In genomic region chr14:25496116-25496515, GRCm38 (mm10) we compare ENCODE assay signal across 8 mouse cellular contexts. TPM values are rescaled to one million over a fixed set of nuclear protein-coding genes. Genes with fewer than 3 reads are reported as not detected.
DNase-seq lines count a peak whose midpoint lies in the region; ATAC-seq and TF ChIP-seq lines count a peak whose summit lies in the region.

No protein-coding gene starts in this region.

- no peak overlapping the region for H3K27ac ChIP-seq in stomach, postnatal 0 days (replicated peaks)

- no peak for ATAC-seq in stomach, postnatal 0 days (ENCODE audit: low FRiP score, low TSS enrichment)

- H3K27me3 ChIP-seq in stomach, postnatal 0 days (ENCODE audit: control insufficient read depth, insufficient read depth, low read length), result no peaks in the 10 kb centered on the region

- no peak for TF ChIP-seq CTCF in stomach, postnatal 0 days (IDR thresholded peaks at IDR 0.05; ENCODE audit: low read depth)

- H3K4me1 ChIP-seq in stomach, postnatal 0 days (replicated peaks; ENCODE audit: control insufficient read depth, insufficient read depth), result peaks cover 34% of the 10 kb centered on the region

- H3K9ac ChIP-seq in stomach, postnatal 0 days (ENCODE audit: low read length), result no peak overlapping the region

- H3K4me3 ChIP-seq in stomach, postnatal 0 days (ENCODE audit: low read depth, low read length), result no peak overlapping the region

- WGBS in stomach, postnatal 0 days, result 79% methylated on average over 2 of the region's 2 CpGs

- TF ChIP-seq EP300 in stomach, postnatal 0 days (optimal IDR thresholded peaks at IDR 0.05), result no peak

- peak; percentile 58 to 75 for DNase-seq in layer of hippocampus, adult 8-10 months (ENCODE audit: low spot score in 2 of 2)
- DNase-seq in layer of hippocampus, adult 11-12 months (ENCODE audit: low spot score), result no peak
- peak; percentile 78 for DNase-seq in adrenal gland, postnatal 14 days
- DNase-seq in cerebellum, adult 9-10 months, result peak; percentile 90
- DNase-seq in kidney, postnatal 14 days, result peak; percentile 85
- DNase-seq in spleen, postnatal 14 days (ENCODE audit: low spot score in 2 of 2), result no peak
- no peak for DNase-seq in stomach, postnatal 0 days (ENCODE audit: low spot score)
- DNase-seq in spleen, adult 18-20 months, result no peak

- no peaks in the 10 kb centered on the region for H3K36me3 ChIP-seq in stomach, postnatal 0 days (ENCODE audit: control insufficient read depth, insufficient read depth, low read length)

- H3K9me3 ChIP-seq in stomach, postnatal 0 days (ENCODE audit: control insufficient read depth, low read length), result no peaks in the 10 kb centered on the region

- H3K4me2 ChIP-seq in stomach, postnatal 0 days (replicated peaks; ENCODE audit: low read depth), result no peak overlapping the region

RNA-seq across cellular contexts. Expression of gene Zmiz1, which starts 37.1 kb away (rescaled TPM):
- total RNA-seq in layer of hippocampus, adult 8-10 months (2022), result 100 to 1,000 TPM in 1 of 4 experiments, 10 to 100 TPM in 3; 77.0 to 102 (median 92.7) TPM
- total RNA-seq in adrenal gland, postnatal 14 days (2021), result 96.4 and 96.9 TPM in 2 replicates
- polyA plus RNA-seq in stomach, postnatal 0 days (2015; fragmentation: Nextera tagmentation; extraction: Ambion mirVana), result 13.0 and 13.8 TPM in 2 replicates

Comparison
In these comparisons a context has a peak if more than half of its experiments do, and no peak if none do; other contexts are left out.
1. DNase-seq: peak in layer of hippocampus, adult 8-10 months (2 of 2), adrenal gland, postnatal 14 days (single experiment), cerebellum, adult 9-10 months (single experiment) and kidney, postnatal 14 days (single experiment); none in layer of hippocampus, adult 11-12 months (single experiment), spleen, postnatal 14 days (0 of 2), stomach, postnatal 0 days (single experiment) and spleen, adult 18-20 months (0 of 2).